Mouse (Mus musculus) adipose tissue, adult 10 weeks (tissue): ENCODE results near the gene Mcts1. TPM values are rescaled to one million over a fixed set of nuclear protein-coding genes. Genes with fewer than 3 reads are reported as not detected.

Experiments
- polyA plus RNA-seq: library from polyadenylated mRNA; stranded (reverse); fragments of 350-450 nt; fragmentation: Illumina TruSeq; extraction: RNeasy Lipid Tissue Mini Kit (QIAGEN cat#74804); gene quantifications from one replicate; pipeline ENCODE4 v1.2.3, GENCODE M21; 2014; ENCODE audit warnings: low read depth, low replicate concordance

The Mcts1 gene
- polyA plus RNA-seq: 73.3 TPM

DNA sequence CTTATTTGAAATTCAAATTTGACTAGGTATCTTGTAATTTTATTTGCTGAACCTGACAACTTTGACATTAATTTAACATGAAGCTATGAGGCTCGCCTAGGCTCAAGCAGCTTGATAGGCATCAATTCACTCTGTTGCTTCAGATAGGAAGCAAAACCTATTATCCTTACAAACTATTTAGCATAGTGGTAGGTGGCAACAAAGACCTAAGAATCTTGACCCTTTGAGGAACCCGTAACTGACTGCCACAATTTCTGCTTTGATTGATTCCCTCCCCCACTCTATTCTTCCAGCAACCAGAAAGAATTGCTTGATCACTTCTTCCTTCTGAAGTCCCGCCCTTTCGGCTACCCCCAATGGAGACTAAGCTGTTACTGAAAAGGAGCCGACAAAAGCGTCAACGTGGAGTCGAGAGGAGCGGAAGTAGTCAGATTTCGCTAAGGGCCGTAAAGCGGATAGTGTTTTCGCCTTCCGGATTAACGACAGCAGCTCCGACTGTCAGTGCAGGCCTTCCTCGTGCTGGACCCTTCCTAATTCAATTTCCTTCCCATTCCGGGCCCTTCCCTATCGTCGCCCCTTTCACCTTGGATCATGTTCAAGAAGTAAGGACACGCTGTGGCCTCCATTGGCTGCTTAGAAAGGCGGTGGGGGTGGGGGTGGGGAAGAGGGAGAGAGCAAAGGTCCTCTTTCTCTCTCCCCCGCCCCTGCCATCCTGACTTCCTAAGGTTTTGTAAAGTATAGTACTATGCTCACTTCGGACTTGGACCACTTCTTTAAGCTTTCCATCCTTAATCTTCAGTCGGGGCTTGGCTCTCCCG, at the start of gene Mcts1:
TSS of gene Mcts1 (plus strand) at position 402 of the 818 bp plus-strand sequence.

DNA sequence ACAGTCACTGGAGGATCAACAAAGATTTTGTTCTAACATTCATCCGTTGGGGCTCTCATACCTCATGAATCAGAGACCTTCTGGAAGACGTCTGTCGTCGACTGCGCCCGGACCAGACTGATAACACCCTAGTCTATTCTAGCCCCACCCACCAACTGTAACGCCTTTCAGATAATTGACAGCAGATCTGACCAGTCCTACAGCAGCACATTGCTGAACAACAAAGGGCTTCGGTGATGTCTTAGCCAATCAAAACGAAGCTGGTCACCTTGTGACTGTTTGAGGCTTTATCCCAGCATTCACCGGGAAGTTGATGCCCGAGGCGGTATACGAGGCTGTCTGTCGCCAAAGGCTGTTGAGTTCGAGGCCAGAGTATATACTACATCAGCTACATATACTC, 24.3 kb upstream of the Mcts1 start, which contains the start of gene Cul4b:
TSS of gene Cul4b (minus strand) at position 119 of the 400 bp plus-strand sequence.

DNA sequence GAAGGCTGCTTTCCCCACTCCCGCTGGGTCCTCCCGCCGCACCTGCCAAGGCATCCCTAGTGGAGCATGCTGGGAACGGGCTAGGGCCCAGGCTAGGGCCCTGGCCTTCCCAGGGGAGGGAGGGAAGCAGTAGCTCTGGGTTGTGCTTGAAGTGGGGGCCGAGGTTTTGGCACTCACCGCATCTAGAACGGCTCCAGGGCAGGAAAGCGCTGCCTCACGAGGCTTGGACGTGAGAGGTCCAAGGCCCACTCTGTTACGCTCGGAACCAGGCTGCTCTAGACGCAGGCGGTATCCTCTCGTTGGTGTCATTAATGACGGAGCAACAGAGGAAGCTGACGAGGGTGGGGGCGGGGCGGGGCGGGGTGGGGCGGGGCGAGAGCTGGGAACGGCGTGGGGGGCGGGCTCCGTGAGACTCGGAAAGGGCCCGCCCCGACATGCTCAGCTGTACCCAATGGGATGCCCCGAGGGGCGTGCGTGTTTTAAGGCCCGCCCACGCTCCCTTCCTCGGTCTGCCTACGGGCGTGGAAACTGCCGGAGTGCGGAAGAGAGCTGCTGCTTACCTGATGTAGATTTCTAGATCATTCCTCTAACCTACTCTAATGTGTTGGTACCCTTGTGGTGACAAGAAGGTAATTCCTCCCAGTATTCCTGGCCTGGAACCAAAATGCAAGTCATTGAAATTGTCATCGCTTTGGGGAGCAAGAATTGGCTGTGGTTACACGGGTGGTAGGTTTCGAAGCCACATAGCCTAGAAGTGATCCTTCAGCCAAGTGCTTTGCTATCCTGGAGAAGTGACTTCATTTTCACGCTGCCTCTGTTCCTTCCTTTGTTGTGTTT, 34.6 kb downstream of the Mcts1 start, which contains the start of gene C1galt1c1:
TSS of gene C1galt1c1 (minus strand) at position 287 of the 837 bp plus-strand sequence.

Other genes starting within 250 kb of the Mcts1 start
- 291 TPM for gene Lamp2, start 144.1 kb upstream of the Mcts1 start, polyA plus RNA-seq
- 17.9 TPM for gene Cul4b, start 24.4 kb upstream of the Mcts1 start, polyA plus RNA-seq
- gene C1galt1c1, start 34.5 kb downstream of the Mcts1 start, polyA plus RNA-seq: 26.6 TPM
- not detected for gene 6030498E09Rik, start 172.1 kb downstream of the Mcts1 start, polyA plus RNA-seq